Mouse (Mus musculus): ENCODE measurements around the gene Olig3. TPM values are rescaled to one million over a fixed set of nuclear protein-coding genes. Genes with fewer than 3 reads are reported as not detected.

Olig3 gene
- total RNA-seq, 1 experiment, result 0.80 TPM

- Histone ChIP-seq H3K4me1 (ENCODE audit: control insufficient read depth in 2 of 2, insufficient read depth in 2 of 2, low read length in 2 of 2, poor library complexity in 1 of 2) (peaks cover 0 to under 1% of the 10 kb centered on the region in 2 experiments; a peak in 1 of 4 replicates), H3K27ac (ENCODE audit: insufficient read depth, low read depth, low read length, poor library complexity, severe bottlenecking) (no peak overlapping the region), H3K9me3 (ENCODE audit: control insufficient read depth, insufficient read depth, low read depth, low read length) (no peaks in the 10 kb centered on the region), H3K4me3 (ENCODE audit: insufficient read depth in 1 of 2, low read depth in 1 of 2, low read length in 2 of 2, poor library complexity in 1 of 2, severe bottlenecking in 1 of 2) (no peak overlapping the region), H3K36me3 (ENCODE audit: control insufficient read depth, insufficient read depth, low read length, poor library complexity, severe bottlenecking) (no peaks in the 10 kb centered on the region), H3K9ac (ENCODE audit: insufficient read depth, low read depth, low read length, poor library complexity, severe bottlenecking) (no peak overlapping the region)
- peak; percentile 96 for TF ChIP-seq MAFK (IDR thresholded peaks at IDR 0.05; ENCODE audit: insufficient read depth, low read depth, low read length)
- TF ChIP-seq HCFC1 (IDR thresholded peaks at IDR 0.05; ENCODE audit: borderline replicate concordance, insufficient read depth, low read length), result no peak
- no peak for DNase-seq (ENCODE audit: low read depth, low spot score)
- in situ Hi-C loops (cut with MboI; ENCODE audit: low sequenced_read_pairs in 2 of 2, unreplicated experiment in 2 of 2), result no loop called here
These were observed 12.3 kb upstream of the Olig3 start for GRCm38 (mm10) chr10:19344039-19344438.

- TF ChIP-seq HCFC1 (IDR thresholded peaks at IDR 0.05; ENCODE audit: borderline replicate concordance, insufficient read depth, low read length), result no peak
- H3K9me3 ChIP-seq (ENCODE audit: control insufficient read depth, insufficient read depth, low read depth, low read length), result no peaks in the 10 kb centered on the region
- no peaks in the 10 kb centered on the region for H3K36me3 ChIP-seq (ENCODE audit: control insufficient read depth, insufficient read depth, low read length, poor library complexity, severe bottlenecking)
- H3K4me1 ChIP-seq (ENCODE audit: control insufficient read depth in 2 of 2, insufficient read depth in 2 of 2, low read length in 2 of 2, poor library complexity in 1 of 2), result peaks cover 0 to 5% of the 10 kb centered on the region in 2 experiments; a peak in 1 of 4 replicates
- in situ Hi-C loops (cut with MboI; ENCODE audit: low sequenced_read_pairs in 2 of 2, unreplicated experiment in 2 of 2), result no loop called here
- no peak for DNase-seq (ENCODE audit: low read depth, low spot score)
- H3K9ac ChIP-seq (ENCODE audit: insufficient read depth, low read depth, low read length, poor library complexity, severe bottlenecking), result no peak overlapping the region
- no peak overlapping the region for H3K27ac ChIP-seq (ENCODE audit: insufficient read depth, low read depth, low read length, poor library complexity, severe bottlenecking)
- no peak overlapping the region for H3K4me3 ChIP-seq (ENCODE audit: insufficient read depth in 1 of 2, low read depth in 1 of 2, low read length in 2 of 2, poor library complexity in 1 of 2, severe bottlenecking in 1 of 2)
These were observed 7.0 kb upstream of the Olig3 start for GRCm38 (mm10) chr10:19349326-19349725.

GRCm38 (mm10) chr10:19352006-19352877 lies 4.1 kb upstream of the Olig3 start:
- peaks cover 0 to 11% of the 10 kb centered on the region in 2 experiments; a peak in 1 of 4 replicates for H3K4me1 ChIP-seq (ENCODE audit: control insufficient read depth in 2 of 2, insufficient read depth in 2 of 2, low read length in 2 of 2, poor library complexity in 1 of 2)
- H3K9ac ChIP-seq (ENCODE audit: insufficient read depth, low read depth, low read length, poor library complexity, severe bottlenecking), result no peak overlapping the region
- H3K27ac ChIP-seq (ENCODE audit: insufficient read depth, low read depth, low read length, poor library complexity, severe bottlenecking), result no peak overlapping the region
- peak overlapping the region; percentile 24 to 45; a peak in 3 of 4 replicates for H3K4me3 ChIP-seq (ENCODE audit: insufficient read depth in 1 of 2, low read depth in 1 of 2, low read length in 2 of 2, poor library complexity in 1 of 2, severe bottlenecking in 1 of 2)
- no peaks in the 10 kb centered on the region for H3K36me3 ChIP-seq (ENCODE audit: control insufficient read depth, insufficient read depth, low read length, poor library complexity, severe bottlenecking)
- in situ Hi-C loops (cut with MboI; ENCODE audit: low sequenced_read_pairs in 2 of 2, unreplicated experiment in 2 of 2), result no loop called here
- DNase-seq (ENCODE audit: low read depth, low spot score), result no peak
- H3K9me3 ChIP-seq (ENCODE audit: control insufficient read depth, insufficient read depth, low read depth, low read length), result no peaks in the 10 kb centered on the region
- TF ChIP-seq CHD2 (IDR thresholded peaks at IDR 0.05; ENCODE audit: low read depth, low read length) (no peak), ZNF384 (IDR thresholded peaks at IDR 0.05; ENCODE audit: low read depth, low read length) (no peak), MAFK (IDR thresholded peaks at IDR 0.05; ENCODE audit: insufficient read depth, low read depth, low read length) (no peak), HCFC1 (IDR thresholded peaks at IDR 0.05; ENCODE audit: borderline replicate concordance, insufficient read depth, low read length) (no peak), ZC3H11A (IDR thresholded peaks at IDR 0.05; ENCODE audit: borderline replicate concordance, low read depth, low read length) (no peak)

DNA sequence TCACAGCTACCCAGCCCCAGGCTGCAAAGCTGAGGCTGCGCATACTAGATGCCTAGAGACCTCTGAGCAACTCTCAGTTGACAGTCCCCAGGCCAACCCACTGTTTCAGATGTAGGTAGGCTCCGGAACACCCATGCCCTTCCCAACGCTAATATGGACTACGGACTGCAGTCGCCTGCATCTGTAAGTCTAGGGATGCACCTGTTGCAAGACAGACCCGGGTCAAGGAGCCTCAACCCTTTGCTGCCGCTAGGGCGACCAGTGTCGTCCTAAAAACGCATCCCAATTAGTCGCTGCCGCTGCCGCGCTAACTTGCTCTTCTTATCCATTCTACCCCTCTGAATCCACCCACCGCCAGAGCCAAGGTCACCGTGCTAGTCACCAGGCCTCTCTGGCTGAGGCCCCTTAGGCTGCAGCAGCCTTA lies 3.4 kb upstream of the Olig3 start:
- Histone ChIP-seq H3K27ac (ENCODE audit: insufficient read depth, low read depth, low read length, poor library complexity, severe bottlenecking) (no peak overlapping the region), H3K36me3 (ENCODE audit: control insufficient read depth, insufficient read depth, low read length, poor library complexity, severe bottlenecking) (no peaks in the 10 kb centered on the region), H3K9ac (ENCODE audit: insufficient read depth, low read depth, low read length, poor library complexity, severe bottlenecking) (no peak overlapping the region), H3K9me3 (ENCODE audit: control insufficient read depth, insufficient read depth, low read depth, low read length) (no peaks in the 10 kb centered on the region), H3K4me1 (ENCODE audit: control insufficient read depth in 2 of 2, insufficient read depth in 2 of 2, low read length in 2 of 2, poor library complexity in 1 of 2) (peaks cover 0 to 11% of the 10 kb centered on the region in 2 experiments; a peak in 1 of 4 replicates), H3K4me3 (ENCODE audit: insufficient read depth in 1 of 2, low read depth in 1 of 2, low read length in 2 of 2, poor library complexity in 1 of 2, severe bottlenecking in 1 of 2) (peak overlapping the region; percentile 24 to 45; a peak in 3 of 4 replicates)
- TF ChIP-seq ZNF384 (IDR thresholded peaks at IDR 0.05; ENCODE audit: low read depth, low read length), result no peak
- TF ChIP-seq HCFC1 (IDR thresholded peaks at IDR 0.05; ENCODE audit: borderline replicate concordance, insufficient read depth, low read length), result no peak
- TF ChIP-seq ZC3H11A (IDR thresholded peaks at IDR 0.05; ENCODE audit: borderline replicate concordance, low read depth, low read length), result no peak
- no peak for TF ChIP-seq MAFK (IDR thresholded peaks at IDR 0.05; ENCODE audit: insufficient read depth, low read depth, low read length)
- no peak for TF ChIP-seq CHD2 (IDR thresholded peaks at IDR 0.05; ENCODE audit: low read depth, low read length)
- in situ Hi-C loops (cut with MboI; ENCODE audit: low sequenced_read_pairs in 2 of 2, unreplicated experiment in 2 of 2), result no loop called here
- DNase-seq (ENCODE audit: low read depth, low spot score), result no peak
